Mouse (Mus musculus): ENCODE results near the gene Tnip1. TPM values are rescaled to one million over a fixed set of nuclear protein-coding genes. Genes with fewer than 3 reads are reported as not detected.

The Tnip1 gene
- total and polyA plus RNA-seq, 3 experiments, result 8.1 to 19.7 TPM; not detected in 1

DNA sequence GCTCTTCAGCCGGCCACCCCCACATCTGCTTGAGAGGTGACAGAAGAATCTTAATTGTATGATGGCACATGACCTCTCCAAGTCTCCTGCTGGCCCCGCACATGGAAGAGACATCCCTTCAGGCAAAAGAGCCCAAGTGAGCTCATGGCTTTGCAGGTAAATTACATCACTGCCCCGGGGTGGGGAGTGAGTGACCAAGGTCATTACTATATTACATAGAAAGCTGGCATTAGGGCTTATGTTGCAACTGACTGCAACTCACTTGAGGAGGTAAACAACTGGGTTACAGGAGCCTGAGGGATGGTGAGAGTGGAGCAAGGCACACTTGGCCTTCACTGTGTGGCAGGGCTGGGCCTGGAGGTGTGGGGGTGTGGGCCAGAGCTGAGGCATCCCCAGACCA, 34.5 kb downstream of the Tnip1 start:
- Histone ChIP-seq H3K79me2 (ENCODE audit: control insufficient read depth, insufficient read depth, low read length, poor library complexity) (no peaks in the 10 kb centered on the region), H3K27ac (ENCODE audit: control insufficient read depth, low read depth, low read length) (no peak overlapping the region), H3K4me1 (ENCODE audit: control insufficient read depth in 1 of 2, insufficient read depth in 2 of 2, low read length in 2 of 2) (no peaks in the 10 kb centered on the region), H3K9ac (ENCODE audit: control insufficient read depth, low read depth, low read length, poor library complexity, severe bottlenecking) (no peak overlapping the region), H3K9me3 (replicated peaks; ENCODE audit: insufficient read depth, low read length) (no peaks in the 10 kb centered on the region), H3K4me3 (ENCODE audit: control insufficient read depth in 1 of 2, insufficient read depth in 1 of 2, low read depth in 2 of 2, low read length in 2 of 2) (no peak overlapping the region), H3K27me3 (ENCODE audit: control insufficient read depth in 1 of 2, insufficient read depth in 2 of 2, low read length in 2 of 2) (no peaks in the 10 kb centered on the region), H3K36me3 (ENCODE audit: control insufficient read depth in 1 of 2, insufficient read depth in 2 of 2, low read length in 2 of 2) (no peaks in the 10 kb centered on the region)
- DNase-seq (ENCODE audit: low read depth, low spot score), result no peak
- TF ChIP-seq TCF12 (IDR thresholded peaks at IDR 0.05; ENCODE audit: low read depth, low read length), result no peak
- TF ChIP-seq POLR2A (IDR thresholded peaks at IDR 0.05; ENCODE audit: control insufficient read depth in 1 of 2, insufficient read depth in 1 of 2, low read depth in 1 of 2, low read length in 2 of 2, poor library complexity in 1 of 2), result no peak
- no peak for TF ChIP-seq EP300 (IDR thresholded peaks at IDR 0.05; ENCODE audit: low read depth in 1 of 2, low read length in 2 of 2)
- no peak for TF ChIP-seq USF1 (IDR thresholded peaks at IDR 0.05; ENCODE audit: low read depth, low read length)
- no peak for TF ChIP-seq ETS1 (IDR thresholded peaks at IDR 0.05; ENCODE audit: low read depth, low read length)
- TF ChIP-seq MYC (IDR thresholded peaks at IDR 0.05; ENCODE audit: low read depth, low read length), result no peak
- TF ChIP-seq TBP (IDR thresholded peaks at IDR 0.05; ENCODE audit: low read depth, low read length), result no peak
- no peak for TF ChIP-seq ZKSCAN1 (IDR thresholded peaks at IDR 0.05; ENCODE audit: low read depth, low read length)
- no peak for TF ChIP-seq ZNF384 (IDR thresholded peaks at IDR 0.05; ENCODE audit: low read depth, low read length)
- TF ChIP-seq BHLHE40 (IDR thresholded peaks at IDR 0.05; ENCODE audit: borderline replicate concordance, low read depth, low read length), result no peak
- TF ChIP-seq GABPA (IDR thresholded peaks at IDR 0.05; ENCODE audit: low read depth, low read length), result no peak
- TF ChIP-seq KAT2A (conservative IDR thresholded peaks at IDR 0.05; ENCODE audit: low read depth, low read length), result no peak
- TF ChIP-seq MXI1 (IDR thresholded peaks at IDR 0.05; ENCODE audit: low read depth, low read length), result no peak
- TF ChIP-seq RCOR1 (IDR thresholded peaks at IDR 0.05; ENCODE audit: low read depth, low read length), result no peak
- no peak for TF ChIP-seq SIN3A (IDR thresholded peaks at IDR 0.05; ENCODE audit: low read length)
- TF ChIP-seq MAFK (IDR thresholded peaks at IDR 0.05; ENCODE audit: borderline replicate concordance, low read depth, low read length), result no peak
- no peak for TF ChIP-seq JUND (IDR thresholded peaks at IDR 0.05; ENCODE audit: low read depth, low read length)
- no peak for TF ChIP-seq CHD2 (IDR thresholded peaks at IDR 0.05; ENCODE audit: low read length)
- TF ChIP-seq NELFE (IDR thresholded peaks at IDR 0.05; ENCODE audit: low read depth, low read length), result no peak
- TF ChIP-seq POLR2AphosphoS5 (IDR thresholded peaks at IDR 0.05; ENCODE audit: borderline replicate concordance, low read depth, low read length), result no peak

DNA sequence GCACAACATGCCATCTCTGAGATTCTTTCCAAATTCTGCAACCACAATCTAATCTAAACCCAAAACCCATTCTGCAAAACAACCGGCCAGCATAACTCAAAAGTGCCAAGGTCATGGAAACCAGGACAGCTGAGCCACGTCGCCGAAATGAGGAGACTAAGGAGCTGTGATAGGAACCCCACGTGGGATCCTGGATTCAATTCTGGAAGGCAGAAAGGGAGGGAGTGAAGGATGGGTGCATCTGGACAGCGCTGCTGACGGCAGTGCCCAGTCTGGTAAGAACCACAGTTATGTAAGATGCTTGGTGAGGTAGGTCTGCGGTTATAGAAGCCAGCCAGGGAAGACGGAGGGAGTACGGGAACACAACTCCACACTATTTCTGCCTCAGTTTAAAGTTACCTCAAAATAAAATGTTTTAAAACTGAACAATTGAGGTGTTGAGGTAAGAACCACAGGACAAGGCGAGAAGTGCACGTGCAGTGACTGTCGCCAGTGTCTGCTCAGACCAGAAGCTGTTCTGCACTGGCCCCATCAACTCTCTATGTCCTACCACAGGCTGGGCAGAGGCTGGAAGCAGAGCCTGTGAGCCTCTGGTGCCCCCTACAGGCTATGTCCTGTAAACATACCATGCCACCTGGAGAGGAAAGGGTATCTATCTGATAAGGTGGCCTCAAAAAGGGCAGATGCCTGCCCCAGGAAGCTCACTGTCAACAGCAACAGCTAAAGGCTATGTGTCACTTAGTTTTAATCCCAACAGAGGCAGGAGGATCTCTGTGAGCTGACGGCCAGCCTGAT, 35.2 kb downstream of the Tnip1 start:
- H3K27me3 ChIP-seq (ENCODE audit: control insufficient read depth in 1 of 2, insufficient read depth in 2 of 2, low read length in 2 of 2), result no peaks in the 10 kb centered on the region
- TF ChIP-seq MAZ (IDR thresholded peaks at IDR 0.05; ENCODE audit: low read depth, low read length), result peak; percentile 65; the same call in 1 of the 2 replicates
- TF ChIP-seq ETS1 (IDR thresholded peaks at IDR 0.05; ENCODE audit: low read depth, low read length), result no peak
- TF ChIP-seq RCOR1 (IDR thresholded peaks at IDR 0.05; ENCODE audit: low read depth, low read length), result no peak
- TF ChIP-seq NRF1 (IDR thresholded peaks at IDR 0.05; ENCODE audit: insufficient read depth, low read depth, low read length, poor library complexity, severe bottlenecking), result no peak
- 0 out of 2 replicates have a peak, but pooled peaks have one; percentile 18 for TF ChIP-seq ZNF384 (IDR thresholded peaks at IDR 0.05; ENCODE audit: low read depth, low read length)
- TF ChIP-seq KAT2A (conservative IDR thresholded peaks at IDR 0.05; ENCODE audit: low read depth, low read length), result no peak
- no peak for TF ChIP-seq MAFK (IDR thresholded peaks at IDR 0.05; ENCODE audit: borderline replicate concordance, low read depth, low read length)
- no peak for TF ChIP-seq MEF2A (IDR thresholded peaks at IDR 0.05; ENCODE audit: extremely low read depth, insufficient replicate concordance, low read depth, low read length, poor library complexity, severe bottlenecking)
- no peak for TF ChIP-seq CHD2 (IDR thresholded peaks at IDR 0.05; ENCODE audit: low read length)
- peak; percentile 88 for TF ChIP-seq ZC3H11A (IDR thresholded peaks at IDR 0.05; ENCODE audit: low read depth, low read length)
- no peak for TF ChIP-seq CHD1 (IDR thresholded peaks at IDR 0.05; ENCODE audit: low read depth, low read length)
- TF ChIP-seq CTCF (IDR thresholded peaks at IDR 0.05 in 2 of 3, conservative IDR thresholded peaks at IDR 0.05 in 1 of 3; ENCODE audit: control insufficient read depth in 1 of 3, insufficient read depth in 1 of 3, low read depth in 2 of 3, low read length in 3 of 3, poor library complexity in 1 of 3, severe bottlenecking in 1 of 3), result peak; percentile 91 to 95 (median 95)
- peak; percentile 46; the same call in 1 of the 2 replicates for TF ChIP-seq BHLHE40 (IDR thresholded peaks at IDR 0.05; ENCODE audit: borderline replicate concordance, low read depth, low read length)
- no peak for TF ChIP-seq GABPA (IDR thresholded peaks at IDR 0.05; ENCODE audit: low read depth, low read length)
- TF ChIP-seq ELF1 (IDR thresholded peaks at IDR 0.05; ENCODE audit: low read depth, low read length), result no peak
- TF ChIP-seq E2F4 (IDR thresholded peaks at IDR 0.05; ENCODE audit: borderline replicate concordance, low read depth, low read length), result no peak
- TF ChIP-seq SIN3A (IDR thresholded peaks at IDR 0.05; ENCODE audit: low read length), result peak; percentile 59
- no peak for TF ChIP-seq ZMIZ1 (IDR thresholded peaks at IDR 0.05; ENCODE audit: low read depth, low read length)

More for the DNA sequence above, 35.2 kb downstream of the Tnip1 start:
- H3K4me1 ChIP-seq (ENCODE audit: control insufficient read depth in 1 of 2, insufficient read depth in 2 of 2, low read length in 2 of 2), result no peaks in the 10 kb centered on the region
- H3K9ac ChIP-seq (ENCODE audit: control insufficient read depth, low read depth, low read length, poor library complexity, severe bottlenecking), result no peak overlapping the region
- H3K9me3 ChIP-seq (replicated peaks; ENCODE audit: insufficient read depth, low read length), result no peaks in the 10 kb centered on the region
- H3K4me3 ChIP-seq (ENCODE audit: control insufficient read depth in 1 of 2, insufficient read depth in 1 of 2, low read depth in 2 of 2, low read length in 2 of 2), result no peak overlapping the region
- H3K36me3 ChIP-seq (ENCODE audit: control insufficient read depth in 1 of 2, insufficient read depth in 2 of 2, low read length in 2 of 2), result no peaks in the 10 kb centered on the region
- no peaks in the 10 kb centered on the region for H3K79me2 ChIP-seq (ENCODE audit: control insufficient read depth, insufficient read depth, low read length, poor library complexity)
- peak; percentile 77 for DNase-seq (ENCODE audit: low read depth, low spot score)
- no peak overlapping the region for H3K27ac ChIP-seq (ENCODE audit: control insufficient read depth, low read depth, low read length)
